Mouse (Mus musculus) ES-E14 (cell line): ENCODE measurements around the gene Cars.

Experiments
- HCFC1 ChIP-seq: IDR thresholded peaks from 2 replicates; pipeline ENCODE4 v1.6.1; 2012; ENCODE audit warnings: low read length, inconsistent platforms, borderline replicate concordance; ENCODE audit not compliant: insufficient read depth
- MAFK ChIP-seq: IDR thresholded peaks from 2 replicates; pipeline ENCODE4 v1.6.1; 2014; ENCODE audit warnings: mild to moderate bottlenecking, low read depth, low read length, inconsistent platforms; ENCODE audit not compliant: insufficient read depth

DNA sequence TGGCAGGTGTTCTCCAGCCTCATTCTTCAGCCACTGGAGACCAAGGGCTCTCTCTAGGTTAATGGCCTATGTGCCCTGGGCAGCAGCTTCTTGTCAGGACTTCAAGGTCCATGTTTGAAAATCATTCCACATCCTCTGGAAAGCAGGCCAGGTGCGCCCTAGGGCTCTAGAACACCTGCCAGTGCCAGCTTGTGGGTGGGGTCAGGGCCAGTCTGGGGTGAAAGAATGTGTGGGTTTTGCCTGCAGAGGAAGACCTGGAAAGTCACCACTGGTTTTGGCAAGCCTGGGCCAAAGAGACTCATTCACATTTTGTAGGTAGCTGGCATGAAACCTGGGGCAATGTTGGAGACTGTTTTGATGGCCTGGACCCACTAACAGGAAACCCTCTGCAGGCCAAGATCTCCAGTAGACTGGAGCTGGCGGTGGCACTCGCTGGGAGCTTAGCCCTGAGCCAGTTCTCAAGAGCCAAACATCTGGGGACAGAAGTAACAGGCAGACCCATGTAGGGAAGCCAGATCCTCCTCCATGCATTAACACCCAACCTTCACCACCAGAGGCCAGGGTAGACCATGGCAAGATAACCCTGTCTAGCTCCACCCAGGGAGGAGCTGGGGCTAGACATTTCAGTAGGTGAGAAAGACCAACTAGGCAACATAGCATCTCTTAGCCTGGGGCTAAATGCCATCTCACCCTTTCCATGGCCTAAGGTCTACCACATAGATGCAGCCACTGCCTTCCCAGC lies 89.1 kb downstream of the Cars start:
- TF ChIP-seq HCFC1 (no peak), MAFK (no peak)
